Mouse (Mus musculus) embryonic fibroblast, embryonic 13.5 days (primary cell): Measurements from ENCODE around the gene Higd1a. TPM values are rescaled to one million over a fixed set of nuclear protein-coding genes. Genes with fewer than 3 reads are reported as not detected.

Experiments used
- H3K27ac ChIP-seq: 2 replicates; pipeline ENCODE4 v1.5.1; 2012; ENCODE audit warnings: low read length, control low read depth, inconsistent platforms; ENCODE audit not compliant: insufficient read depth
- H3K4me1 ChIP-seq: 2 replicates; pipeline ENCODE4 v1.6.1; 2011; ENCODE audit warnings: low read length; ENCODE audit not compliant: control insufficient read depth, insufficient read depth
- H3K4me3 ChIP-seq: 2 replicates; pipeline ENCODE4 v1.5.1; 2011; ENCODE audit warnings: mild to moderate bottlenecking, control low read depth, low read length; ENCODE audit not compliant: insufficient read depth
- CTCF ChIP-seq: IDR thresholded peaks from 2 replicates; pipeline ENCODE4 v1.5.1; 2011; ENCODE audit warnings: mild to moderate bottlenecking, control low read depth, low read length, moderate library complexity, borderline replicate concordance; ENCODE audit not compliant: insufficient read depth
- POLR2A ChIP-seq: IDR thresholded peaks from 2 replicates; pipeline ENCODE4 v1.6.1; 2011; ENCODE audit warnings: low read depth, mild to moderate bottlenecking, control low read depth, low read length, moderate library complexity
- polyA plus RNA-seq: library from polyadenylated mRNA; stranded (reverse); fragments of >200 nt; gene quantifications from 2 replicates; pipeline ENCODE4 v1.2.4, GENCODE M21; 2011; ENCODE audit warnings: low read depth; ENCODE audit not compliant: missing spikeins, insufficient read length

Higd1a gene
- polyA plus RNA-seq, 1 experiment: 101 TPM

DNA sequence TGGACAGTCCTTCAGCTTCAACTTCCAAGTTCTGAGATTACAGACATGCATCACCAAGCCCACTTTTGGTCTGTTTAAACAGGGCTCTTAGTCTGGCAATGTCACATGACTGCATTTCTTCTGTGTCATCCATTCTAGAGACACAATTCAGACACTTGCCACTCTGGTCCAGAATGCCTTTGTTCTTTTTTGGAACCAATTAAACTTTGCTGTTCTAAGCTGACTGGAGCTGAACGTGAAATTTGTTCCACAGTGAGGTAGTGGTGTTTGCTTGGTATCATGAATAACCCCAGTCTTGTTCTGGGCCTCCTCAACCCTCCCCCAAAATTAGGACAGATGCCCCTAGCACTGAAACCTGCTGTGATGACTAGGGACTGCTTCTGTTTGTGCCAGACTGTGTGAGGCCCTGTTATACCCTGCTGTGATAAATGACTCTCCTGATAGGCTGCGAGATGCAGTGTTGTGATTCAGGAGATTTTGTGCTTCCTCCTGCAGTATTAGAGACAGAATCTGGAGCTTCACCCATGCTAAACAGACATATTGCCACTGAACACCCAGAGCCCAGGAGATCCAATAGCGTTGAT, 7.4 kb upstream of the Higd1a start:
- no peak for TF ChIP-seq CTCF
- TF ChIP-seq POLR2A: no peak
- H3K4me1 ChIP-seq: no peaks in the 10 kb centered on the region
- no peak overlapping the region for H3K27ac ChIP-seq
- H3K4me3 ChIP-seq: no peak overlapping the region

DNA sequence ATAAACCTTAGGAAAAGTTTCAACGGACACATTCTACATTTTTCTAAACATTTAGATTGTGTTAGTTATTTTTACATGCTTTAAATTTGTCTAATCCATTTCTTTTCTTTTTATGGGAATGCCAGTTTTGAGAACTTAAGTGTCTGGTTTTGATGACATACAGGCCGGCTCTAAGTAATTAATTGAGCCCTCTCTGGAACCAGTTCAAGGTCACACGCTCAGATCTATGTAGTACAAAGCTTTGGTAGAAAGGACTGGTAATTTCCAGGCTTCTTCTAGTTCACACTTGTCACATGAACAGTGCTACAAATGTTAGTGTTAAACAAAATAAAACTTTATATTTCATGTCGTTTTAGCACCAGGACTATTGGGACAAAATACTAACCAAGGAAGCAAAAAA, 6.7 kb upstream of the Higd1a start:
- H3K27ac ChIP-seq: no peak overlapping the region
- H3K4me3 ChIP-seq: no peak overlapping the region
- no peaks in the 10 kb centered on the region for H3K4me1 ChIP-seq
- no peak for TF ChIP-seq POLR2A
- no peak for TF ChIP-seq CTCF

DNA sequence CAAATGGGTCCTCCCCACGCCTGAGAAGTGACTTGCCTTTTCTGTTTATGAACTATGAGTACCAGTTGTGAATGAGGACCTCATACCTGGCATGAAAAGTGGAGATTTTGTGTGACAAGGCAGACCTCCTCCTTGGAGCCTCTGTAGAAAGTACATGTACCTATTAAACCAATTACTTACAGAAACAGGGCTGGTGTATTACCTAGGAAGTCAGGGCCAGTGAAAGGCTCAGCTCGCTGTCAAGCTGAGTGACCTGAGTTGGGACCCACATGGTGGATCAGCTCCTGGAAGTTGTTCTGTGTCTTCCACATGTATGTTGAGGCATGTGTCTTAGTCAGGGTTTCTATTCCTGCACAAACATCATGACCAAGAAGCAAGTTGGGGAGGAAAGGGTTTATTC, 2.8 kb upstream of the Higd1a start:
- Histone ChIP-seq H3K4me1 (no peaks in the 10 kb centered on the region), H3K27ac (no peak overlapping the region), H3K4me3 (no peak overlapping the region)
- no peak for TF ChIP-seq POLR2A
- no peak for TF ChIP-seq CTCF

DNA sequence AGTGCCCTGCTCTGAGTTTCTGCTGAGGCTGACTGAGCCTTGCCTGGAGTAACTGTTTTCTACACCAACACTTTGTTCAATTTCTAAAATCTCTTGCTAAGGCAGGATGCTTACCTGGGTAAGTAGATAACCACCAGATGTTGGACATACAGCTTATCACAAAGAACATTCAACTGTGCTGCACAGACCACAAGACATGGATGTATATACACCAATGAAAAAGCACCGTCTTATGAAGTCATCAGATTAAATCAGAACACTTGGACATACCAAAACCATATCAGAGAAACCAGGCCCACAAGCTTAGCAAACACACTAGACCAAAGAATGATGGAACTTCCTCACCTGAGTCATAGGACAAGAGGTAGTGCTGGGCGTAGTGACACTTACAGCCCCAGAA, 1.2 kb upstream of the Higd1a start:
- H3K4me1 ChIP-seq: no peaks in the 10 kb centered on the region
- H3K4me3 ChIP-seq: no peak overlapping the region
- no peak overlapping the region for H3K27ac ChIP-seq
- no peak for TF ChIP-seq POLR2A
- no peak for TF ChIP-seq CTCF

DNA sequence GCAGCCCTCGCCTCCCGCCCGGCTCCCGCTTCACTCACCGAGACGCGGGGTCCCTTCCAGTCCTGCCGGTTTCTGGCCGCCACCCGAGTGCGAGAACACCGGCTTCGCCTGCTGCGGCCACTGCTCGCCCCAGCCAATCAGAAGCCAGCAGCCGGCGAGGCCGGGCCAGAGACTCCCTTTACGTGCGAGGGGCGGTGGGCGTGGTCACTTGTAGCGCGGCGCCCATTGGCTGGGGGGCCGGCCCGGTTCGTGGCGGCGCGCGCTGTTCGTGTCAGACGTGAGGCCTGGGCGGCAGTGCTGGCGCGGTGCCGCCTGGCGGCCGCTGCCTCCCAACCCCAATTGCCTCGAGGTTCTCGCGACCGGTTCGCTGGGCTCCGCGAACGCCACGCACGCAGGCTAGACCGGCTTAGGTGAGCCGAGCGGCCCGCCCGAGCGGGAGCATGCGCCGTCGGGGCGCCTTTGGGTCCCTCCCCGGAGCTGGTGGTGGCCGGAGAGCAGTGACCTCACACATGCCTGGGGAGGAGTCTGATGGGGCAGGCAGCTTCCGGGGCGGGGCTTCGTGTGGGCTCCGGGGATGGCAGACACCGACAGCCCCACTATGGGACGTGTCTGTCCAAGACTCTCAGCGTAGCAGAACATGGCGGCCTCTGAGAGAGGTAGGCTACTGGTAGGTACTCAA, 549 bp downstream of the Higd1a start:
- TF ChIP-seq POLR2A: peak; percentile 98
- no peak for TF ChIP-seq CTCF

DNA sequence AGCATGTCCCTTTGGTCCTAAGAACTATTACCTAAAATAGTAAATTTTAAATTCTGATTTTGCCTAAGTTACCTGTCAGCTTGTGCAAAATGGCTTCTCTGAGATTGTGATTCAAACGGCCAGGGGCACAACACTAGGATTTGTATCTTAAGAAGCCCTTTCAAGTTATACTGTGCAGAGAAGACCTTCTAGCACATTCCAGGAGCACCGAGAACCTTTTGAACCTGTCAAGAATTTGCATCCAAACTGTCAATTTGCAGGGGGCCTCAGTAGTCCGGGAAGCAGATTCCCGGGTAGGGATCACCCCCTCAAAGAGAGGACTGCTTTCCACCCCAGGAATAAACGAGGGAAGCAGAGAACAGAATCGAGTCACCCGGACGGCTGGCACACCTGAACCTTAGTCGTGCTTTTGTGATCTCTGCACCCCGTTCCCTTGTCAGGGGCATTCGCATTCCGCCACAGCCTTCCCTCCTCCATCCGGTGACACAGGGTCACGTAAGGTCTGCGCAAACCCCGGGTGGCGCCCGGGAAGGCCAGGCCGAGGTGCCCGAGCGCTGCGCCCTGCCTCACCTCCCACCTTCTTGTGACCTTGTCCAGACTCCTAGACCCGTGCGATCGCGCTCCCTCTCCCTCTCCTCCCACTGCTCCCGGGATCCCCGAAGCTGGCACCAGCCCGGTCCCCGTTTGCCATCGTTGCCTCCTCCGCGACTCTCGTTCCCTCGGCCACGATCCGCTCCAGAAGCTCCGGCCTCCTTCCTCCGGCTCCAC, 1.3 kb downstream of the Higd1a start:
- H3K4me3 ChIP-seq: peak overlapping the region; percentile 65
- no peak overlapping the region for H3K27ac ChIP-seq
- H3K4me1 ChIP-seq: no peaks in the 10 kb centered on the region
- TF ChIP-seq CTCF: no peak
- no peak for TF ChIP-seq POLR2A

More for the DNA sequence above, 549 bp downstream of the Higd1a start:
- Histone ChIP-seq H3K4me3 (peak overlapping the region; percentile 69), H3K27ac (peak overlapping the region; percentile 96), H3K4me1 (no peaks in the 10 kb centered on the region)

DNA sequence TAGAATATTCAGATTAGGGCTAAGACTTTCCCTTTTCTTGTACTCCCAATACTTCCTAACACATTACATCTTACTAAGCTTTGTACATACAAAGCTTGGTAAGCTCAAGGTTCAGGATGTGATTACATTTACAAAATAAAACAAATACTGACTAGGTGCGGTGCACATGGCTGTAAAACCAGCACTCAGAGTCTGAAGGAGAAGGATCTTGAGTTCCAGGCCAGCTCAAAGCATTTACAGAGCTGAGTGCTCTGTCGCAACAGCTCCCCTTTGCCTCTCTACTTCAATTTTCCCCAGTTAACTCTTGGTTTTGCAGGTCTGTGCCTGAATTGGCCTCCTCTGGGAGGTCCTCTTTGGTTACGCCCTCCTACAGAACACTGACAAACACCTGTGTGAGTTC, 3.9 kb downstream of the Higd1a start:
- TF ChIP-seq POLR2A (no peak), CTCF (no peak)
- Histone ChIP-seq H3K4me3 (no peak overlapping the region), H3K27ac (no peak overlapping the region), H3K4me1 (no peaks in the 10 kb centered on the region)

DNA sequence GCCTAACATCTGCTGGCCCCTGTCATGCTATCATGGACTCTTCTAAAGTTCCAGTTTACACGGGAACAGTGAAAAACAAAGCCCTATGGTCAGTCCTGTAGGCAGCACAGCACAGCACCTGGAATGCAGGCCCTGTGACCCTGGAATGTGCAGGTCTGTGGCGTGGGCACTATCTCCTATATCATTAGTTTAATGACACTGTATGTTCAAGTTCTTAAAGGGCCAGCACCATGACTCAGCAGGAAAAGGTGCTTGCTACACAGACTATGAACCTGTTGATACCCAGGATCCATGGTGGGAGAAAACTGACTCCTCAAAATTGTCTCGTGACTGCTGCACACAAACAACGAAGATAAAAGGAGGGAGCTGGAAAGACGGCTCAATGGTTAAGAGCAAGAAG, 10.3 kb downstream of the Higd1a start:
- Histone ChIP-seq H3K27ac (no peak overlapping the region), H3K4me3 (no peak overlapping the region), H3K4me1 (no peaks in the 10 kb centered on the region)
- TF ChIP-seq POLR2A (no peak), CTCF (no peak)

DNA sequence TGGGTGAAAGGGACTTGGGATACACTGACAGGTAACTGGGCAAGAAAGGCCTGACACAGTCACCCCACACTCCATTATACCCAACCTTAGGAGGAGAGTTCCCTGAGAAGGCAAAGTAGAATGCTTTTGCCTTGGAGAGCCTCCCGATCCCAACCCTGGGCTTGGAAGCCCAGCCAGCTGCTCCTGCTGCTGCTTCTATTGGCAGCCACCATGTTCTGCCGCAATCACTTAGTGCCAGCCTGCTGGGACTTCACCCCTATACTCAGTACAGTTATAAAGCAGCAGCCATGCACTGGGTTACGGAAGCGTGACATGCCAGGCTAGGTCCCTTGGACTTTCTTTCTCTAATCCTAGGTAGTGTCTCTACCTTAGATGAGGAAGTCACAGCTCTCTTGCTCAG, 11.0 kb downstream of the Higd1a start:
- no peak overlapping the region for H3K4me3 ChIP-seq
- no peak for TF ChIP-seq POLR2A
- TF ChIP-seq CTCF: no peak
- H3K4me1 ChIP-seq: no peaks in the 10 kb centered on the region
- H3K27ac ChIP-seq: no peak overlapping the region
